ENCODE assay signal across 8 mouse cellular contexts in the genomic region with DNA sequence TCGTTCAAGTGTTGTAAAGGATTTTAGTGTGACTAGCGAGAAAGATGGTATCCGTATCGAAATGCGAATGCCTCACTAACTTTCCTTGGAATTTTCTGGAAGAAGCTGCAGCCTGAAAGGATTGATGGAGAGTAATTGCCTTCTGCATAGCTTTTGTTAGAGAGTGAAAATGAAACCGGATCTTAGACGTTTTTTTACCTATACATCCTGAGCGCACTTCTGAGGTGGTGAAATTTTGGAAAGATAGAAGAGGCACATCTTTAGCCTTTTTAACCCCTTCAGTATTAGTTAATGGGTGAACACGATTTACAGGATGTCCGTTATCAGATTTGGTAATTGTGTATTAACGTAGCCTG. TPM values are rescaled to one million over a fixed set of nuclear protein-coding genes. Genes with fewer than 3 reads are reported as not detected.
DNase-seq lines count a peak whose midpoint lies in the region; ATAC-seq and TF ChIP-seq lines count a peak whose summit lies in the region.

No protein-coding gene starts in this region.

- DNase-seq in embryo, embryonic 10 days (ENCODE audit: low spot score) = peak; percentile 28
- DNase-seq in embryo, embryonic 9.5 days (ENCODE audit: extremely low spot score) = no peak
- DNase-seq in testis, postnatal 14 days (ENCODE audit: low spot score) = no peak
- no peak for DNase-seq in cerebellum, postnatal 4 days (ENCODE audit: low spot score in 2 of 2)
- no peak for DNase-seq in layer of hippocampus, postnatal 14 days (ENCODE audit: low spot score in 2 of 2)

- TF ChIP-seq POLR2A in testis, adult 2 months (IDR thresholded peaks at IDR 0.05; ENCODE audit: control insufficient read depth, low read depth, low read length) = no peak

- ATAC-seq in limb, embryonic 13.5 days (ENCODE audit: low FRiP score, low read depth) = no peak
- no peak for ATAC-seq in stomach, embryonic 16.5 days (ENCODE audit: insufficient read depth, low FRiP score)

- H3K27me3 ChIP-seq in testis, adult 2 months (ENCODE audit: control insufficient read depth, insufficient read depth, low read length) = no peaks in the 10 kb centered on the region
- H3K27me3 ChIP-seq in limb, embryonic 13.5 days = no peaks in the 10 kb centered on the region
- H3K27me3 ChIP-seq in stomach, embryonic 16.5 days (ENCODE audit: control insufficient read depth, insufficient read depth, low read length) = no peaks in the 10 kb centered on the region

- H3K36me3 ChIP-seq in testis, adult 2 months (ENCODE audit: control insufficient read depth, insufficient read depth, low read length) = no peaks in the 10 kb centered on the region
- peaks cover 28% of the 10 kb centered on the region for H3K36me3 ChIP-seq in limb, embryonic 13.5 days
- 0 out of 2 replicates have a peak, but pooled peaks cover 5% of the 10 kb centered on the region for H3K36me3 ChIP-seq in stomach, embryonic 16.5 days (ENCODE audit: control insufficient read depth, insufficient read depth, low read length)

- peaks cover 6% of the 10 kb centered on the region for H3K4me1 ChIP-seq in testis, adult 2 months (ENCODE audit: control insufficient read depth, insufficient read depth, low read length)
- H3K4me1 ChIP-seq in limb, embryonic 13.5 days = peaks cover 28% of the 10 kb centered on the region
- peaks cover 10% of the 10 kb centered on the region for H3K4me1 ChIP-seq in stomach, embryonic 16.5 days (ENCODE audit: control insufficient read depth, insufficient read depth, low read length)

- peak overlapping the region; percentile 95; the same call in 1 of the 2 replicates for H3K4me3 ChIP-seq in testis, adult 2 months (ENCODE audit: control insufficient read depth, low read depth, low read length)
- H3K4me3 ChIP-seq in limb, embryonic 13.5 days = peak overlapping the region; percentile 73
- H3K4me3 ChIP-seq in stomach, embryonic 16.5 days (replicated peaks; ENCODE audit: low read length) = peak overlapping the region; percentile 83

- no peak for TF ChIP-seq CTCF in testis, adult 2 months (IDR thresholded peaks at IDR 0.05; ENCODE audit: control insufficient read depth, insufficient read depth, insufficient replicate concordance, low read depth, low read length)

- 28% methylated on average over 11 of the region's 11 CpGs for WGBS in limb, embryonic 13.5 days
- WGBS in stomach, embryonic 16.5 days = 12% methylated on average over 11 of the region's 11 CpGs

- H3K4me2 ChIP-seq in limb, embryonic 13.5 days (replicated peaks) = peak overlapping the region; percentile 65
- peak overlapping the region; percentile 60 for H3K4me2 ChIP-seq in stomach, embryonic 16.5 days (ENCODE audit: low read depth, low read length)

- peak overlapping the region; percentile 90 for H3K27ac ChIP-seq in testis, adult 2 months (ENCODE audit: control insufficient read depth, insufficient read depth, low read depth, low read length)
- peak overlapping the region; percentile 95 for H3K27ac ChIP-seq in limb, embryonic 13.5 days
- peak overlapping the region; percentile 95 for H3K27ac ChIP-seq in stomach, embryonic 16.5 days (ENCODE audit: low read length)

- no peaks in the 10 kb centered on the region; the same call in 1 of the 2 replicates for H3K9me3 ChIP-seq in limb, embryonic 13.5 days
- 0 out of 2 replicates have a peak, but pooled peaks cover 5% of the 10 kb centered on the region for H3K9me3 ChIP-seq in stomach, embryonic 16.5 days (replicated peaks; ENCODE audit: control insufficient read depth, low read length)

- H3K9ac ChIP-seq in limb, embryonic 13.5 days = peak overlapping the region; percentile 98
- H3K9ac ChIP-seq in stomach, embryonic 16.5 days (ENCODE audit: low read length) = peak overlapping the region; percentile 94

RNA-seq across cellular contexts. Expression of a gene that starts 1.1 kb away (rescaled TPM):
- polyA plus RNA-seq in testis, adult 2 months (2012; rRNA removed) = 7.8 and 12.1 TPM in 2 replicates
- polyA plus RNA-seq in limb, embryonic 13.5 days (2015; fragmentation: Nextera tagmentation; extraction: Ambion mirVana) = 125 and 131 TPM in 2 replicates
- polyA plus RNA-seq in stomach, embryonic 16.5 days (2015; fragmentation: Nextera tagmentation; extraction: Ambion mirVana) = 64.8 and 66.5 TPM in 2 replicates
- total RNA-seq in layer of hippocampus, postnatal 14 days (2021) = 100 to 1,000 TPM; 157 to 165 TPM
